Mouse (Mus musculus) forebrain, embryonic 14.5 days (tissue): ENCODE results near the gene Wdr54. TPM values are rescaled to one million over a fixed set of nuclear protein-coding genes. Genes with fewer than 3 reads are reported as not detected.

Experiments
- ATAC-seq: fragments of 200-750 bp; cut with Nextera tagmentation; 2 replicates; pipeline ENCODE4 v1.8.0; 2017; ENCODE audit warnings: mild to moderate bottlenecking, moderate library complexity
- DNase-seq: peaks from one replicate; pipeline ENCODE4 v3.0.0-alpha.2; 2015; ENCODE audit warnings: low spot score
- H3K27ac ChIP-seq: fragments of 300-500 bp; sonication (generic); 2 replicates; pipeline ENCODE4 v1.5.1; 2014; ENCODE audit warnings: low read depth, mild to moderate bottlenecking, control low read depth, low read length, moderate library complexity
- H3K27me3 ChIP-seq: fragments of 300-500 bp; sonication (generic); replicated peaks from 2 replicates; pipeline ENCODE4 v1.6.1; 2014; ENCODE audit warnings: low read length, control low read depth, mixed read lengths; ENCODE audit not compliant: control insufficient read depth, insufficient read depth
- H3K36me3 ChIP-seq: fragments of 300-500 bp; sonication (generic); 2 replicates; pipeline ENCODE4 v1.6.1; 2014; ENCODE audit warnings: low read length, control low read depth; ENCODE audit not compliant: control insufficient read depth, insufficient read depth
- H3K4me1 ChIP-seq: fragments of 300-500 bp; sonication (generic); 2 replicates; pipeline ENCODE4 v1.6.1; 2014; ENCODE audit warnings: antibody characterized with exemption, low read length, control low read depth; ENCODE audit not compliant: control insufficient read depth, insufficient read depth
- H3K4me2 ChIP-seq: fragments of 300-500 bp; sonication (generic); 2 replicates; pipeline ENCODE4 v1.6.1; 2014; ENCODE audit warnings: mild to moderate bottlenecking, control low read depth, low read length
- H3K4me3 ChIP-seq: fragments of 300-500 bp; sonication (generic); 2 replicates; pipeline ENCODE4 v1.5.1; 2014; ENCODE audit warnings: low read depth, low read length, control low read depth
- H3K9ac ChIP-seq: fragments of 300-500 bp; sonication (generic); 2 replicates; pipeline ENCODE4 v1.6.1; 2014; ENCODE audit warnings: mild to moderate bottlenecking, low read length, control low read depth, moderate library complexity
- H3K9me3 ChIP-seq: fragments of 300-500 bp; sonication (generic); replicated peaks from 2 replicates; pipeline ENCODE4 v1.6.1; 2016; ENCODE audit warnings: low read length, control low read depth, mixed read lengths; ENCODE audit not compliant: control insufficient read depth
- WGBS: fragments of 180-500 bp; shearing (Covaris S2); extraction: QIAGEN DNeasy Blood & Tissue Kit; methylation state at CpG from one replicate; pipeline ENCODE4 v1.1.7; 2014; 5-methylcytosine and 5-hydroxymethylcytosine counted together
- polyA plus RNA-seq: library from polyadenylated mRNA; unstranded; fragments of >200 nt; fragmentation: Nextera tagmentation; extraction: Ambion mirVana; gene quantifications from 2 replicates; pipeline ENCODE4 v1.2.1, GENCODE M21; 2014

The Wdr54 gene
- polyA plus RNA-seq, 1 experiment from 2014 or later = 23.9 TPM

- Histone ChIP-seq H3K27ac (no peak overlapping the region), H3K4me1 (peaks cover 24% of the 10 kb centered on the region), H3K9ac (peak overlapping the region; percentile 22; the same call in 1 of the 2 replicates), H3K9me3 (no peaks in the 10 kb centered on the region), H3K4me2 (no peak overlapping the region; the same call in 1 of the 2 replicates), H3K36me3 (peaks cover 34% of the 10 kb centered on the region), H3K4me3 (no peak overlapping the region), H3K27me3 (no peaks in the 10 kb centered on the region)
- WGBS = 80% methylated on average over 14 of the region's 14 CpGs
- ATAC-seq (no peak), DNase-seq (no peak)
These were observed 37.1 kb downstream of the Wdr54 start for GRCm38 (mm10) chr6:83118825-83119733.

GRCm38 (mm10) chr6:83118369-83118768 is 37.8 kb downstream of the Wdr54 start:
- H3K27me3 ChIP-seq = no peaks in the 10 kb centered on the region
- WGBS = 78% methylated on average over 11 of the region's 11 CpGs
- H3K36me3 ChIP-seq = peaks cover 32% of the 10 kb centered on the region
- H3K4me2 ChIP-seq = no peak overlapping the region
- H3K4me3 ChIP-seq = no peak overlapping the region
- no peak overlapping the region; the same call in 1 of the 2 replicates for H3K9ac ChIP-seq
- no peak overlapping the region for H3K27ac ChIP-seq
- DNase-seq (no peak), ATAC-seq (no peak)
- no peaks in the 10 kb centered on the region for H3K9me3 ChIP-seq
- H3K4me1 ChIP-seq = peaks cover 22% of the 10 kb centered on the region

GRCm38 (mm10) chr6:83117616-83118015 is 38.6 kb downstream of the Wdr54 start:
- H3K4me1 ChIP-seq = peaks cover 17% of the 10 kb centered on the region
- ATAC-seq (no peak), DNase-seq (no peak)
- no peaks in the 10 kb centered on the region for H3K27me3 ChIP-seq
- peak overlapping the region; percentile 18; the same call in 1 of the 2 replicates for H3K27ac ChIP-seq
- no peaks in the 10 kb centered on the region for H3K9me3 ChIP-seq
- 89% methylated on average over 13 of the region's 13 CpGs for WGBS
- H3K36me3 ChIP-seq = peaks cover 28% of the 10 kb centered on the region
- no peak overlapping the region for H3K4me2 ChIP-seq
- no peak overlapping the region for H3K9ac ChIP-seq
- no peak overlapping the region for H3K4me3 ChIP-seq

GRCm38 (mm10) chr6:83117165-83117438 is 39.1 kb downstream of the Wdr54 start:
- no peak for ATAC-seq
- peaks cover 15% of the 10 kb centered on the region for H3K4me1 ChIP-seq
- no peaks in the 10 kb centered on the region for H3K27me3 ChIP-seq
- no peak overlapping the region; the same call in 1 of the 2 replicates for H3K9ac ChIP-seq
- 0 out of 2 replicates have a peak overlapping the region, but pooled peaks have one; percentile 18 for H3K27ac ChIP-seq
- DNase-seq = no peak
- peaks cover 28% of the 10 kb centered on the region for H3K36me3 ChIP-seq
- peak overlapping the region; percentile 95; the same call in 1 of the 2 replicates for H3K4me2 ChIP-seq
- no peak overlapping the region for H3K4me3 ChIP-seq
- 94% methylated on average over 4 of the region's 4 CpGs for WGBS
- no peaks in the 10 kb centered on the region for H3K9me3 ChIP-seq

GRCm38 (mm10) chr6:83116373-83117164 is 39.6 kb downstream of the Wdr54 start:
- peaks cover 15% of the 10 kb centered on the region for H3K4me1 ChIP-seq
- peaks cover 28% of the 10 kb centered on the region for H3K36me3 ChIP-seq
- no peak overlapping the region; the same call in 1 of the 2 replicates for H3K27ac ChIP-seq
- H3K27me3 ChIP-seq = no peaks in the 10 kb centered on the region
- ATAC-seq = no peak
- no peak for DNase-seq
- H3K9ac ChIP-seq = peak overlapping the region; percentile 94
- peak overlapping the region; percentile 95 for H3K4me2 ChIP-seq
- no peaks in the 10 kb centered on the region for H3K9me3 ChIP-seq
- WGBS = 81% methylated on average over 11 of the region's 11 CpGs
- H3K4me3 ChIP-seq = peak overlapping the region; percentile 83

GRCm38 (mm10) chr6:83115682-83116372 is 40.4 kb downstream of the Wdr54 start:
- Histone ChIP-seq H3K9ac (peak overlapping the region; percentile 94), H3K4me3 (peak overlapping the region; percentile 83), H3K4me2 (peak overlapping the region; percentile 95), H3K9me3 (no peaks in the 10 kb centered on the region), H3K36me3 (peaks cover 31% of the 10 kb centered on the region), H3K27ac (peak overlapping the region; percentile 72), H3K27me3 (no peaks in the 10 kb centered on the region), H3K4me1 (peaks cover 15% of the 10 kb centered on the region)
- DNase-seq = no peak
- peak; percentile 54 for ATAC-seq
- WGBS = 2% methylated on average over 46 of the region's 48 CpGs

GRCm38 (mm10) chr6:83115011-83115671 is 41.1 kb downstream of the Wdr54 start, which contains the start of gene Mogs:
Gene Mogs (plus strand): TSS chr6:83115496.
- H3K27me3 ChIP-seq = no peaks in the 10 kb centered on the region
- DNase-seq (peak; percentile 91), ATAC-seq (peak; percentile 89)
- peak within 1 kb of the TSS; percentile 95 for H3K4me2 ChIP-seq
- peak within 1 kb of the TSS; percentile 72 for H3K27ac ChIP-seq
- H3K4me3 ChIP-seq = peak within 1 kb of the TSS; percentile 83
- no peaks in the 10 kb centered on the region for H3K9me3 ChIP-seq
- WGBS = 1% methylated on average over 48 of the region's 58 CpGs
- peaks cover 12% of the 10 kb centered on the region for H3K4me1 ChIP-seq
- H3K36me3 ChIP-seq = peaks cover 33% of the 10 kb centered on the region
- peak within 1 kb of the TSS; percentile 94 for H3K9ac ChIP-seq

- DNase-seq = no peak
- WGBS = 90% methylated on average over 4 of the region's 4 CpGs
- Histone ChIP-seq H3K9ac (no peak overlapping the region), H3K4me2 (no peak overlapping the region), H3K27me3 (no peaks in the 10 kb centered on the region), H3K9me3 (no peaks in the 10 kb centered on the region), H3K27ac (no peak overlapping the region), H3K4me3 (no peak overlapping the region), H3K4me1 (peaks cover 15% of the 10 kb centered on the region), H3K36me3 (0 out of 2 replicates have a peak, but pooled peaks cover 5% of the 10 kb centered on the region)
- no peak for ATAC-seq
These were observed 44.6 kb downstream of the Wdr54 start for GRCm38 (mm10) chr6:83111510-83112136.
